Mouse (Mus musculus): ENCODE results near the gene BC049715. TPM values are rescaled to one million over a fixed set of nuclear protein-coding genes. Genes with fewer than 3 reads are reported as not detected.

BC049715 gene
- total RNA-seq, 1 experiment from 2014 or later, result 2.5 TPM

DNA sequence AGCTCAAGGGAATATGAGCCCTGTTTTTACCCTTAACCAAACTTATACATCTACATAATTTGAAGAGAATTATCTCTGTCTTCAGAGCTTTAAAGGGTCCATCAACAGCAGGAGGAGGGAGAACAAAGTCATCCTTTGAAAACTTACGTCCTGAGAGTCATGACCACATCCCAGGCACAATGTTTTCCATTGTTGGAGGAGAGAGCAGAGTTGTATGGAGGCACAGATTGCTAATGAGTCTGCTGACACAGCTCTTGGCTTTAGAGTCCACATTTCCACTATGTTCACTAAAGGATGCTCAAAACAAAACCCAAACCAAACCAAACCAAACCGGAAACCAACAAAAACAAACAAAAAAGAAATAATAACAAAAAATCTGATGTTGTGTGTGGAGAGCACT lies 17.5 kb downstream of the BC049715 start:
- no peak for ATAC-seq (replicated peaks; ENCODE audit: insufficient number of reproducible peaks, low FRiP score, low TSS enrichment, poor library complexity, severe bottlenecking)

DNA sequence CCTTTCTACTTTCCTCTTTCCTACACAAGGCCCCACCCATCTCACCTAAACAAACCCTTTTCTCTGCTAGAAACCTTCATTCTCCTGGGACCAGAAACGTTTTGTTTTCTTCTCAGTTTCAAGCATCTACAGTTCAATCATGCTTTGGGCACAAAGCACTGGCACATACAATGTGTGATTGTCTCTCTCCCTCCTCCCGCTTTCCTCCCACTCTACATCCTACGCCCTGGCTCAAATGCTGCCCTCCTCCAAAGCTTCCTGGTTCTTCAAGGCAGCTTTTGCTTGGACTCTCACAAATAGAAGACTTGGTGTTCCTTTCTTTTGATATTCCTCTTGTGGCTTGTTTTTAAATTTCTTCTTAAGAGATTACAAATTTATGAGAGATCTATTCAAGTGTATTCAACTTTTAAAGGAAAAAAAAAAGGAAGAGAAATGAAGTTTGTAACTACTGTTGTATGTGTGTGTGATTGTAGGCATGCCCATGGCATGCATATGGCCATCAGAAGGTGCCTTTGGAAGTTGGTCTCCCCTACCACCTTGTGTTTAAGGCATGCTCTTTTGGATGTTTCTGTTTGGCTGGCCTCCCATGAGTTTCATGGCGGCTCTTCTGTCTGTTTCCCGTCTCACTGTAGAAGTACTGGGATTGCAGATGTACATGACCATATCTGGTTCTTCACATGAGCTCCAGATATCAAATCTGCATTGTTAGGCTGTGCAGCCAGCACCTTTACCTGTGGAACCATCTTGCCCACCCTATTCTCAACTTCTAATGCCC lies 18.5 kb downstream of the BC049715 start:
- ATAC-seq (replicated peaks; ENCODE audit: insufficient number of reproducible peaks, low FRiP score, low TSS enrichment, poor library complexity, severe bottlenecking), result no peak

DNA sequence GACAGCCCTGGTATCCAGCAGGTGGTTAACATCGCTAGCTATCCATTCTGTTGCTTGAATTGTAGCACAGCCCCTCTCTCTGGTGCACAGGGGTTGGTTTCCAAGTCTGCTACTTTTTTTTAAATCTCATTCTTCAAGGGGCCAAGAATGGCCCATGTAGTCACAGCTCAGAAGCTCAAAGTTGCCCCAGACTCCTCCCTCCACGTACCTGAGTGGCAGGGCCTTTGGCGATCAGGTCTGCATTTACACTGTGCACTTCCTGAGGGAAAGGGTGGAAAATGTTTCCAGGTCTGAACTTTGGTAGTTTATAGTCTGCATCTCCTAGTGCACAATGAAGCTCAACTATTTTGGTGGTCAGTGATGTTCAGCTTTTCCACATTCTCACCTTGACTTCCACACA lies 19.8 kb downstream of the BC049715 start:
- ATAC-seq (replicated peaks; ENCODE audit: insufficient number of reproducible peaks, low FRiP score, low TSS enrichment, poor library complexity, severe bottlenecking), result no peak

DNA sequence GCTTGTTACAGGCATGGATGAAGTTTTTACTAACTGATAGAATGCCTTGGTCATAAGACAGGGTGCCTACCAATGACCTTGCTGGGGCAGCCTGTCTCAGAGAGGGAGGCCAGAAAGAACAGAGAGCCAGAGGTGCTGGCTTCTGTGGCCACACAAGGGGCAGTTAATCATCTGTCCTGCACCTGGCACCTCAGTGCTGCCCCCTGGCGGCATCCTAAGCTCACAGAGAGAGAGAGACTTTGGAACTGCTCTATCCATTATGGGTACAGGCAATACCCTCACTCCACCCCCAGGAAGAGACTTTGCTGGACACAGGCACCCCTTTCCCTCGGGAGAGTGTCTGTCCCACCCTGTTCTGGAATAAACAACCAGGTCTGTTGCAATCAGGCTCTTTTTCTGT lies 20.4 kb downstream of the BC049715 start:
- ATAC-seq (replicated peaks; ENCODE audit: insufficient number of reproducible peaks, low FRiP score, low TSS enrichment, poor library complexity, severe bottlenecking), result peak; percentile 75

DNA sequence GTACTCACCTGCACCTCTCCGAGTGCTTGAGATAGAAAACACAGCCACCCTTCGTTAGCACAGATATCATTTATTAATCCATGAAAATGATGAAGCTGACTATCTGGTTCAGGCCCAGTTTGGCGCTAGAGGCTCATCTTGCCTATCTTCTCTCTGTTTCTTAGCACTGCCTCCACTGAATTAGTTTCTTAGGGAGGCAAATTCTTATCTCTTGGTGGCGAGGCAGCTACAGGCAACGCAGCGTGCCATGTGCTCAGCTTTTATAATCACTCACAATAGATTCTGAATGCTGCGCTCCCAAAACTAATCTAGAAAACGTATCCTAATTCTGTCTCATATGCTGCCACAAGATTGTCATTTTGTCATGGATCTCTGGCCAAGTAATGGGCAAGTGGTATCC lies 21.0 kb downstream of the BC049715 start:
- no peak for ATAC-seq (replicated peaks; ENCODE audit: insufficient number of reproducible peaks, low FRiP score, low TSS enrichment, poor library complexity, severe bottlenecking)

DNA sequence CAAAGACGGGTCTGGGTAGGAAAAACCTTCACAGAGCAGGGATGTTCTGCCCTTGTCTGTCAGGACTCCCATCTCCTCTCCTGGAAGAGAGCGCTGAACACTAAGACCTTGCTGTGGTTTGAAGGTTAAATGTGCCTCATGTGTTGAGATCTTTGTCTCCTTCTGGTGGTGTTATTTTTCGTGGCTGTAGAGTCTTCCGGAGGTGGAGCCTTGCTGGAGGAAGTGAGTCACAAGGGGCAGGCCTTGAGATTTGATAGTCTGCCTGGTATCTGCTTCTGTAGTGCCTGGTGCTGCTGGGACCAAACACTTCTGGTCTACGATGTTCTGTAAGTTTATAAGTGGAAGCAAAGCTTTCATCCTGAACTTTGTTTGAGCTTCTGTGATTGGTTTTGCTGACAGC lies 21.5 kb downstream of the BC049715 start:
- no peak for ATAC-seq (replicated peaks; ENCODE audit: insufficient number of reproducible peaks, low FRiP score, low TSS enrichment, poor library complexity, severe bottlenecking)

DNA sequence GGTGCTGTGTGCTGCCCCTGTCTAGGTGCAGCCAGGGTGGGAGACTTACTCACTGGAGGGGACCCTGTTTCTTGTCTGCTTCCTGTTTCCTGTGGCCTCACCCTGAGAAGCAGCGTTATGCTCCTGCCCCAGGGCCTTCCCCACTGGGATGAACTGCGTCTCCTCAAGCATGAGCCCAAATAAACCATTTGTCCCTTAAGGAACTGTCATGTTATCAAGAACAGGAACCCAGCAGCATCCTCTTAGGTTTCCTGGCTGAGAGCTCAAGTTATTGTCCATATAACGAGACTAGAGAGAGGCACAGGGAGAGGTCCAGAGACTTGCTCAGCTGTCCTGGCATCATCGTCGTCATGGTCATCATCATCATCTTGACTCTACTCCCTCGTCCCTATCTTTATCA lies 22.8 kb downstream of the BC049715 start:
- no peak for ATAC-seq (replicated peaks; ENCODE audit: insufficient number of reproducible peaks, low FRiP score, low TSS enrichment, poor library complexity, severe bottlenecking)

DNA sequence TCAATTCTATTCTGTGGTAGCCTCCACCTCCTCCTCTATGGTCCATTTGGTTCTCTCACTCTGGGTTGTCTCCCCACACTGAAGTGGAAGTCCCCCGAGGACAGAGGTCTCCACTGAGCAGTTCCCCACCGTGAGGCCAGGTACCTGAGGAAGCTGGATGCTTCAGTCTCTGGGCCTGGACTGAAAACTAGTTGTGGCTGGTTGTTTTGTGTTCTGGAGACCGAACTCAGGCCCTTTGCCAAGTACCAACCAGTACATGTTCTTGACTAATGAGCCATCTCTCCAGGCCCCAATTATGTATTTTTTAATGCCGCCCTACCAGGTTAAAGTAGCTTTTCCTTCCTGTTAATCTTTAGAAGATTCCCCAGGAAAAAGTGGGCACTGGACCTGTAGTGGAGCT lies 24.9 kb downstream of the BC049715 start:
- no peak for ATAC-seq (replicated peaks; ENCODE audit: insufficient number of reproducible peaks, low FRiP score, low TSS enrichment, poor library complexity, severe bottlenecking)

DNA sequence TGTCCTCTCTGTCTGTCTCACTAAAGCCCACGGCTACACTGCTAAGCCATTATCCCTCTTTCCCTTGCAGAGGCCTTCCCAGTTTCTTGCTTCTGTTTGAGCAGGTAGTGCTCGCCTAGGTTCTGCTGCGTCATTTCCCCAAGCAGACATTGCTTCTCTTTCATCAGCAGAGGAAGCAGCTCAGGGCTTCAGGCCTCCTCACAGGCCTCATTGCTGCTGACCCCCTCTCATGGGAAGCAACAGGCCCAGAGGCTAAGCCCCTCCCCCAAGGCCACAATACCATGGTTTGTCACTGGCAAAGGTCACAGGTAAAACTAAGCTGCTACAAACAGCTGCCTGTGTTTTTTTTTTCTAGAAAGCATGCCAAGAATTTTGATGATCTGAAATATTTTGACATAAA lies 25.3 kb downstream of the BC049715 start:
- no peak for ATAC-seq (replicated peaks; ENCODE audit: insufficient number of reproducible peaks, low FRiP score, low TSS enrichment, poor library complexity, severe bottlenecking)

DNA sequence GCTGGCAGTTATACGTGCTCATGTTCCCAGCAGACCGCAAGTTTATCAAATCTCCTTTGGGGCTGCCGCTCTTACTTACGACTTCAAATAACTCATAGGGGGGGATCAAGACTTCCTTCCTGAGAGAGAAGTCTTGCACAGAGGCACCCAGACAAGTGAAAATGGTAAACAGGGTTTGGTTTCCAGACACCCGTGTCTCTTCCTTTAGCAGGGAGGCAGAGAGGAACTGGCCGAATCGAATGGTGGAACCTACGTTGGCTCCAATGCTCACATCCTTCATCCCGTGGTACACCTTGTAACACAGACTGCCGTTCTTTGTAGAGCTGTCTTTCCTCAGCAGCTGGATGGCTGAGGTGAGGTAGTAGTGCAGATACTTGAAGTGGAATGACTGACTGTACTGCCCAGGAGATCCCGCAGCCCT lies 26.9 kb downstream of the BC049715 start:
- ATAC-seq (replicated peaks; ENCODE audit: insufficient number of reproducible peaks, low FRiP score, low TSS enrichment, poor library complexity, severe bottlenecking), result no peak

DNA sequence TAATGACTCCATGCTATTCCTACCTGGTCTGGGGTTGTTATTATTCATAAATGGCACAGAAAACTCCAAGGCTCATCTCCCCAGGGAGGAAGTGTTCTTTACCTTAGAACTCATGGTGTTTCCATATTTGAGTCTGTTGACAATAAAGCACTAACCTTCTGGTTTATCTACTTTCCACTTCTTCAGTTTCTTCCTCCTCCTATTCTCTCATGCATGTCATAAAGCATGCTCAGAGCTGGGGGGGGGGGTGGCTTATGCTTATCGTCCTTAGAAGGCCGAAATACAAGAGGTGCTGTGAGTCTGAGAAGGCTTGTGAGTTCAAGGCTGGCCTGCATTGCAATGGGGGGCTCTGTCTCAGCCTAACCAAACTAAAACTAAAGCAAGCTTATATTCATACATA lies 27.8 kb downstream of the BC049715 start:
- ATAC-seq (replicated peaks; ENCODE audit: insufficient number of reproducible peaks, low FRiP score, low TSS enrichment, poor library complexity, severe bottlenecking), result no peak

DNA sequence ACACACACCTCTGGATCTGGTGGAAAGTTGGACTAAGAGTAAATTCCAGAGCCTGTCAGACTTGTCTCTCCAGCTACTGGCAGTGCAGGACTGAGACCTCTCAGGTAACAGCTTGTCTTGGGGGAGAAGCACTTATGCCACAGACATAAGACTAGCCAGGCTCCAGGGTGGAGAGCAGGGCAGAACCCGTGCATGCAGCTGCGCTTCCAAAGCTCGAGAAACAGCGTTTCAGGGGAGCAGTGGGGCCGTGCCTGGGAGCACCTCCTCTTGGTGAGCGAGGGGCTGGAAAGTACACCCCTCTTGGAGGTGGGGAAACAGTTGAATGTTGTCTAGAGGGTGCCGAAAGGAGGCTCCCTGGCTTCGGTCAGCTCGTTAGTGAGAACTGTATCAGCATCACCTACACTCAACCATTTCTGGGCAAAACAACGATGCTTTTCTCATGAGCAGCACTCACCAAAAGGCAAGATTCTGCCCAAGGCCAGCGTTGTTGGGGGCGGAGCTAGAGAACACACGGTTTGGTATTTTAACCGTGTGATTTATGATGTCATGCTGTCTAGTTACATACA lies 28.7 kb downstream of the BC049715 start:
- no peak for ATAC-seq (replicated peaks; ENCODE audit: insufficient number of reproducible peaks, low FRiP score, low TSS enrichment, poor library complexity, severe bottlenecking)

DNA sequence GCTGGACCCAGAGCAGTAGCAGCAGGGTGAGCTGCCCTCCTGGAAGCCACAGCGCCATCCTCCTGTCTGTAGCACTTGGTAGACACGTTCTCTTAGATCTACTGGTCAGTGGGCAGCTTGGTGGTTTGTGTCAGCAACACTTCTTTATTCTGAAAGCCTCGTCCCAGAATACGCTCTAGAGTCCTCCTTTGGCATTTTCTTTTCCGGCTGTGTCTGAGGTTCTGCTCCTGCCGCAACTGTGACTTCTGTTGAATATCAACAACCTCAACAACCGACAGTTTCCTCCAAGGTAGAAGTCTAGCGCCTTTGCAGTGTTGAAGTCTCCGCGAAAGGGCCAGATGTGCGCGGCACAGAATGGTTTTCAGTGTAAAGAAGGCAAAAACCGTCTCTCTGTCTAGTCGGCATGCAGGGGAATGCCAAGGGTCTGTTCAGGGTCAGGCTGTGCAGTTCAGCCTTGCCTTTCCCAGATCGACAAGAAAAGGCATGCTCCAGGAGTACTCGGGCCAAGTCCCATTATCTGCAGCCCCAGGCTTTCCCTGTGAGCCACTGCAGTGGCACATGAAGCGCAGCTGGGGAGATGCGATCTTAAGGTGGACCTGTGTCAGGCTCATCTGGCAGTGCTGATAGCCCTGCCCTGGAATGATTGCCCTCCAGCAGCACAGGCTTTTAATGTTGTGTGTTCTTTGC lies 29.9 kb downstream of the BC049715 start, which contains the start of gene Art4:
TSS of gene Art4 (minus strand) at position 548 of the 687 bp plus-strand sequence.
- no peak for ATAC-seq (replicated peaks; ENCODE audit: insufficient number of reproducible peaks, low FRiP score, low TSS enrichment, poor library complexity, severe bottlenecking)

DNA sequence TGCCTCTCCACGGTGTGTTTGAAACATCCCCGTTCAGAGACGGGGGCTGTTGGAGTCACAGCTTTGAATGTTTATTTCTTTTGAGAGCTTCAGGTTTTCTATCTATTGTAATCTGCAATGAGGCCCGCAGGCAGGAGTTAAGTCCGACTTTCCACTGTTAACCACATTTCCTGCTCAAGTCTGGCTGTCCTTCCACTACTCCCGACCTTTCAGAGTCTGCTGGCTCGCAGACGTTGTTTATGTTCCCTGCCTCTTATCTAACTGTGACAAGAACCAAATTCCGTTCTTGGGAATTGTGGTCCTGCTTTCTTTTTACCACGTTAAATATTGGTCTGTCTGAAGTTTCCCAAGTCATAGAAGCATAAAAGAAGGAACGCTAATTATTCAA lies 30.4 kb downstream of the BC049715 start:
- ATAC-seq (replicated peaks; ENCODE audit: insufficient number of reproducible peaks, low FRiP score, low TSS enrichment, poor library complexity, severe bottlenecking), result no peak

DNA sequence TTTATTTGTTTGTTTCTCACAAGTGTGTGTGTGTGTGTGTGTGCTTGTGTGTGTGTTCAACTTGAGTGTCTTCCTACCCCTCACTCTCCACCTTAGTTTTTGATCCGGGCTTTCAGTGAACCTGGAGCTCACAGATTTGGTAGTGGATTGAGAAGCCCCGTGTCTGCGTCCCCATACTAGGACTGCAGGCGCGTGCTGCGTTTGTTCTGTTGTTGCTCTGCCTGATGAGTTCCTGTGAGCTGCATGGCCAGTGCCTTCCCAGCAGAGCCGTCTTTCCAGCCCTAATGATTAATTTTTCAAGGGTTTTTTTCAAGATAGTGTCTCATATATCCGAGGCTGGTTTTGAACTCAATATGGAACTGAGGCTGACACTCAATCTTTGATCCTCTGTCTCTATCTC lies 31.0 kb downstream of the BC049715 start:
- ATAC-seq (replicated peaks; ENCODE audit: insufficient number of reproducible peaks, low FRiP score, low TSS enrichment, poor library complexity, severe bottlenecking), result no peak

DNA sequence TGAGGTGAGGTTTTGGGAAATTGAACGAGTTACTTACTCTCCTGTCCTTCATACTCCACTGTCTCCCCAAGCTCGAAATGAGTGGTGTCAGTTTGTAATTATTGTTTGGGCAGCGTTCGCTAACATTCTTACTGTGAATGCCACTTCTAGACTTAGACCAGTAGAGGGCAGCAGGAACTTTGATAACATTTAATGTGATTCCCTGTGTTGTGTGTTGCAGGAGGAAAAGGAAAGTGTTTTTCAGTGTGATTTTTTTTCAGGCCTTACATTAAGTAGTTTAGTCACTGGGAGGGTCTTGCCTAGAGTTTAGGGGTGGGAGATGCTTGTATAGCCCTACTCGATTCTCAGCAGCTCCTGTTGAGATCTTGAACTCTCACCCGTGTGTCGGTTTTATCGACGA lies 33.6 kb downstream of the BC049715 start:
- no peak; the same call in 1 of the 2 replicates for ATAC-seq (replicated peaks; ENCODE audit: insufficient number of reproducible peaks, low FRiP score, low TSS enrichment, poor library complexity, severe bottlenecking)

DNA sequence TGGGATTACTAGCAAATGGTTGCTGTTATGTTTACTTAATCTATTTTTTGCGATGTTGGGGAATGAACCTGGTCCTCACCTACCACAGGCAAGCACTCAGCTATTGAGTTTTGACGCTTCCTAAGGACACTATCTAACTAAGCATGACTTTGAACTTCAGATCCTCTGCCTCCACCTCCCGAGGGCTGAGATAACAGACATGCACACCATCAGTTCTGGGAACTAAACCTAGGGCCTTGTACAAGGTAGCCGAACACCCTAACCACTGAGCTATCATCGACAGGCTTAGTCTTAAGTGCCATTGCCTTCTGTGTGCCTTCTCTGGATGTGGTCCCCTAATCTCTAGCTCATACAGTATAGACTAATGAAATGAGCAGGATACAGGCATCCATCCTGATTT lies 37.9 kb downstream of the BC049715 start:
- ATAC-seq (replicated peaks; ENCODE audit: insufficient number of reproducible peaks, low FRiP score, low TSS enrichment, poor library complexity, severe bottlenecking), result no peak

DNA sequence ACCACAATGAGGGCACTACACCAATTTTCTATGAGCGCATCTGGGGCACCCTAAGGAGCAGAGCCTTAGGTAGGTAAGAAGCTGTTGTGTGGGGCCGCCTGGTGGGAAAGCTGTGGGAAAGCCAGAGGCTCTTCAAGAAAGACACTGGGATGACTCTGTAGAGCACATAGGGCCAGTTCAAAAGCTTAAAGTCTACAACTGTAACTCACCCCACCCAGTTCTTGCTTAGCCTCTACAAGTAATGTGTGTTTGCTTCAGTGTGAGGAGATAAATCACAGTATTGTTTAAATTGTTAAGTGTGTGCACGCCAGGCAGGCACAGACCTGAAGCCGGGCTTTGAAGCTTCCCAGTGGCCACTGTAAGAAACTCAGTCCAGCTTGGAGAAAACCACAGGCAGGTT lies 38.7 kb downstream of the BC049715 start:
- ATAC-seq (replicated peaks; ENCODE audit: insufficient number of reproducible peaks, low FRiP score, low TSS enrichment, poor library complexity, severe bottlenecking), result no peak

DNA sequence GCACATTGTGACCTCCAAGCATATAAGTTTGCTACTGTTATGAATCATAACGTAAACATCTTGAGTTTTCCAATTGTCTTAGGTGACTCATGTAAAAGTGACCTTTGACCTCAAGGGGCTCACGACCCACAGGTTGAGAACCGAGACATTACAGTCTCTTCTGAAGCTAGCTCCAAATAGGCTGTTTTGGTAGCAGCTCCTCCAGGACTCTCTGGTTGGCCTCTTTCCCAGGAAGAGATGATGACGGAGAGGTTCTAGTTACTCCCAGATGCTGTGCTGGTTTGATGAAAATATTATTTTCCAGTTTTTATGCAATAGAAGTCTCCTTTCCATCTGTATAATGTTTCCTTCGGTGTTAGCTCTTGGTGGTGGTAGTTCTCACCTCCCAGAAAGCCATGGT lies 41.5 kb downstream of the BC049715 start:
- ATAC-seq (replicated peaks; ENCODE audit: insufficient number of reproducible peaks, low FRiP score, low TSS enrichment, poor library complexity, severe bottlenecking), result no peak

DNA sequence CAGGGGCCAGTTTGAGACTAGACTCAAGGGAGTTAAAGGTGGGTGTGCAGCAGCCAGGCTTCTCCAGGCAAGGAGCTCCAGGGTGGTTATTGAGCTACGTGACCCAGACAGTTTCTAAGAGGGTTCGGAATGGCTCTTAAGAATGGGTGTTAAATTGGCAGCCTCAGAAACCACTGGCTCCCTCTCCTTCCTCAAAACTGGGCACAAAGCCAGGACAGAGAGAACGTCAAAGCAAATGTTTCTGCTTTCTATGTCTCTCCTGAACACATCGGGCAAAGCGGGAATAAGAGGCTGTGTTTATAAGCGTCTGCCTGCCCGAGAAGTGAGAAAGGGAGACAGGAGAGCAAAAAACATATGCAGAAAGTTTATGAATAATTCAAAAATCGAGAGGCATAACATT lies 47.2 kb downstream of the BC049715 start:
- no peak for ATAC-seq (replicated peaks; ENCODE audit: insufficient number of reproducible peaks, low FRiP score, low TSS enrichment, poor library complexity, severe bottlenecking)
